Mouse (Mus musculus): ENCODE measurements around the gene Mamdc2.

- TF ChIP-seq CTCF (IDR thresholded peaks at IDR 0.05; ENCODE audit: low read depth, low read length) (no peak), POLR2A (IDR thresholded peaks at IDR 0.05; ENCODE audit: extremely low read depth, insufficient read depth, low read length) (no peak)
These were observed 39.2 kb upstream of the Mamdc2 start for GRCm38 (mm10) chr19:23487421-23487820.
